21 mouse cellular contexts compared by ENCODE assay signal in genomic region chr3:137893789-137894188, GRCm38 (mm10). TPM values are rescaled to one million over a fixed set of nuclear protein-coding genes. Genes with fewer than 3 reads are reported as not detected.
A peak's percentile ranks its signal among the peaks of the same experiment; 100 is the strongest.
DNase-seq lines count a peak whose midpoint lies in the region; ATAC-seq and TF ChIP-seq lines count a peak whose summit lies in the region.
"Had no signal": no experiment of that assay in that cellular context is flagged by ENCODE, and none has a peak within 500 bp of the region (broad histone marks: within the 10 kb centered on the region; RNA-seq: fewer than 3 reads in every experiment).

No protein-coding gene starts in this region.

- H3K9ac ChIP-seq in MEL (ENCODE audit: control insufficient read depth, low read depth, low read length, poor library complexity, severe bottlenecking): no peak overlapping the region
- H3K9ac ChIP-seq: embryonic facial prominence, embryonic 12.5 days; forebrain, embryonic 13.5 days; forebrain, embryonic 15.5 days; forebrain, postnatal 0 days had no signal

- no peak overlapping the region for H3K27ac ChIP-seq in MEL (ENCODE audit: control insufficient read depth, low read depth, low read length)
- H3K27ac ChIP-seq: embryonic facial prominence, embryonic 10.5 days; embryonic facial prominence, embryonic 12.5 days; forebrain, embryonic 13.5 days; forebrain, embryonic 15.5 days had no signal

- TF ChIP-seq POLR2A in MEL (IDR thresholded peaks at IDR 0.05; ENCODE audit: control insufficient read depth in 1 of 2, insufficient read depth in 1 of 2, low read depth in 1 of 2, low read length in 2 of 2, poor library complexity in 1 of 2): no peak

- TF ChIP-seq CTCF in MEL (IDR thresholded peaks at IDR 0.05 in 2 of 3, conservative IDR thresholded peaks at IDR 0.05 in 1 of 3; ENCODE audit: control insufficient read depth in 1 of 3, insufficient read depth in 1 of 3, low read depth in 2 of 3, low read length in 3 of 3, poor library complexity in 1 of 3, severe bottlenecking in 1 of 3): no peak

- no peak overlapping the region for H3K4me3 ChIP-seq in MEL (ENCODE audit: control insufficient read depth in 1 of 2, insufficient read depth in 1 of 2, low read depth in 2 of 2, low read length in 2 of 2)
- H3K4me3 ChIP-seq: embryonic facial prominence, embryonic 10.5 days; embryonic facial prominence, embryonic 12.5 days; forebrain, embryonic 13.5 days; forebrain, embryonic 15.5 days had no signal

- H3K79me2 ChIP-seq in MEL (ENCODE audit: control insufficient read depth, insufficient read depth, low read length, poor library complexity): no peaks in the 10 kb centered on the region

- H3K4me1 ChIP-seq in MEL (ENCODE audit: control insufficient read depth in 1 of 2, insufficient read depth in 2 of 2, low read length in 2 of 2): peaks cover 7 to 26% of the 10 kb centered on the region in 2 experiments
- H3K4me1 ChIP-seq: embryonic facial prominence, embryonic 10.5 days; embryonic facial prominence, embryonic 12.5 days; forebrain, embryonic 13.5 days; forebrain, embryonic 15.5 days had no signal

- TF ChIP-seq RAD21 in MEL (IDR thresholded peaks at IDR 0.05; ENCODE audit: low read depth, low read length): no peak

- no peaks in the 10 kb centered on the region for H3K9me3 ChIP-seq in MEL (replicated peaks; ENCODE audit: insufficient read depth, low read length)
- H3K9me3 ChIP-seq: embryonic facial prominence, embryonic 10.5 days; embryonic facial prominence, embryonic 12.5 days; forebrain, embryonic 15.5 days had no signal

- peak; percentile 61 for ATAC-seq in megakaryocyte, adult 5-6 weeks (ENCODE audit: poor library complexity, severe bottlenecking)
- ATAC-seq: CD4-positive, CD25-positive, alpha-beta regulatory T cell, adult 4 months; forebrain, embryonic 13.5 days; forebrain, embryonic 15.5 days; forebrain, postnatal 0 days had no signal

- DNase-seq in 416B (ENCODE audit: low read depth) (peak; percentile 38), MEL (ENCODE audit: low read depth, low spot score) (no peak)
- DNase-seq in cerebellum, postnatal 4 days (ENCODE audit: low spot score in 2 of 2): no peak
- no peak for DNase-seq in embryo, embryonic 11 days
- DNase-seq in retina, postnatal 1 day: no peak
- DNase-seq: adrenal gland, adult 2 months; adrenal gland, postnatal 25 days; B cell, adult 2 months; cerebellum, adult 11 months; cerebellum, adult 18-20 months; cerebellum, adult 8-10 months; cerebellum, adult 9-11 months; cerebellum, postnatal 14 days; forebrain, postnatal 0 days had no signal

- H3K27me3 ChIP-seq in MEL (ENCODE audit: control insufficient read depth in 1 of 2, insufficient read depth in 2 of 2, low read length in 2 of 2): no peaks in the 10 kb centered on the region
- H3K27me3 ChIP-seq: CH12.LX; embryonic facial prominence, embryonic 12.5 days; forebrain, embryonic 13.5 days; forebrain, embryonic 15.5 days had no signal

- peaks cover 2 to 15% of the 10 kb centered on the region in 2 experiments; a peak in 3 of 4 replicates for H3K36me3 ChIP-seq in MEL (ENCODE audit: control insufficient read depth in 1 of 2, insufficient read depth in 2 of 2, low read length in 2 of 2)

- no peak for TF ChIP-seq EP300 in MEL (IDR thresholded peaks at IDR 0.05; ENCODE audit: low read depth in 1 of 2, low read length in 2 of 2)

TF ChIP-seq in MEL, 35 proteins besides CTCF, POLR2A, EP300 and RAD21:
- TF ChIP-seq USF1 (IDR thresholded peaks at IDR 0.05; ENCODE audit: low read depth, low read length) (no peak), GATA1 (IDR thresholded peaks at IDR 0.05; ENCODE audit: low read depth, low read length) (0 out of 2 replicates have a peak, but pooled peaks have one; percentile 7)
TF ChIP-seq in MEL: peak in this region for 1.

RNA-seq across cellular contexts. Expression of gene Lamtor3, which starts 24.5 kb away (rescaled TPM):
- 73.3 and 77.5 TPM in 2 replicates for total RNA-seq in MEL (2012; rRNA removed)
- 10 to 100 TPM in 1 of 2 experiments, not detected in 1; 88.3 TPM for polyA plus RNA-seq in MEL (2012; ENCODE audit: insufficient read depth in 1 of 2, insufficient read length in 2 of 2, low read depth in 1 of 2, low replicate concordance in 2 of 2, missing spikeins in 1 of 2)
- 107 and 129 TPM in 2 replicates for total RNA-seq in megakaryocyte, adult 5-6 weeks (2015)
- total RNA-seq in megakaryocyte, adult 5-6 weeks (2017): 102 and 112 TPM in 2 replicates

RNA-seq across cellular contexts. Expression of gene Dnajb14, which starts 26.3 kb away (rescaled TPM):
- 4.2 and 4.4 TPM in 2 replicates for total RNA-seq in MEL (2012; rRNA removed)
- polyA plus RNA-seq in MEL (2012; ENCODE audit: insufficient read depth in 1 of 2, insufficient read length in 2 of 2, low read depth in 1 of 2, low replicate concordance in 2 of 2, missing spikeins in 1 of 2): 1 to 10 TPM in 1 of 2 experiments, not detected in 1; 6.1 TPM
- total RNA-seq in megakaryocyte, adult 5-6 weeks (2015): 32.0 and 33.3 TPM in 2 replicates
- total RNA-seq in megakaryocyte, adult 5-6 weeks (2017): 26.9 and 32.6 TPM in 2 replicates

RNA-seq across cellular contexts. Expression of gene H2afz, which starts 29.5 kb away (rescaled TPM):
- total RNA-seq in MEL (2012; rRNA removed): 1,732 and 2,078 TPM in 2 replicates
- polyA plus RNA-seq in MEL (2012; ENCODE audit: insufficient read depth in 1 of 2, insufficient read length in 2 of 2, low read depth in 1 of 2, low replicate concordance in 2 of 2, missing spikeins in 1 of 2): 1,000 to 10,000 TPM; 1,006 to 3,472 TPM
- total RNA-seq in megakaryocyte, adult 5-6 weeks (2015): 1,652 and 1,948 TPM in 2 replicates
- 1,300 and 1,333 TPM in 2 replicates for total RNA-seq in megakaryocyte, adult 5-6 weeks (2017)
